Mouse (Mus musculus) myocyte (in vitro differentiated cells): ENCODE measurements around the gene Elovl6. TPM values are rescaled to one million over a fixed set of nuclear protein-coding genes. Genes with fewer than 3 reads are reported as not detected.

ENCODE experiments used
- H3K27me3 ChIP-seq: one replicate; pipeline ENCODE4 v1.6.1; 2011; ENCODE audit not compliant: control insufficient read depth, insufficient read depth, insufficient read length
- H3K36me3 ChIP-seq: one replicate; pipeline ENCODE4 v1.6.1; 2011; ENCODE audit not compliant: control insufficient read depth, insufficient read depth
- H3K4me2 ChIP-seq: one replicate; pipeline ENCODE4 v1.6.1; 2011; ENCODE audit warnings: low read depth, control low read depth
- H3K4me3 ChIP-seq: one replicate; pipeline ENCODE4 v1.5.1; 2011; ENCODE audit warnings: mild to moderate bottlenecking, control low read depth, moderate library complexity
- H3K79me2 ChIP-seq: one replicate; pipeline ENCODE4 v1.6.1; 2011; ENCODE audit not compliant: control insufficient read depth, insufficient read depth
- H3ac ChIP-seq: one replicate; pipeline ENCODE4 v1.6.1; 2011; ENCODE audit not compliant: control insufficient read depth, insufficient read length
- CEBPB ChIP-seq: IDR thresholded peaks from 2 replicates; pipeline ENCODE4 v1.6.1; 2011; ENCODE audit warnings: mild to moderate bottlenecking, moderate library complexity; ENCODE audit not compliant: poor library complexity, insufficient read depth, severe bottlenecking
- E2F4 ChIP-seq: IDR thresholded peaks from one replicate; pipeline ENCODE4 v1.6.1; 2011; ENCODE audit warnings: mild to moderate bottlenecking, control low read depth, moderate library complexity; ENCODE audit not compliant: insufficient read depth
- MAX ChIP-seq: IDR thresholded peaks from one replicate; pipeline ENCODE4 v1.6.1; 2011; ENCODE audit warnings: low read depth, mild to moderate bottlenecking, control low read depth
- MYOD1 ChIP-seq, 3 experiments: IDR thresholded peaks; one replicate each; pipeline ENCODE4 v1.6.1; 2011; ENCODE audit warnings: control low read depth in 2 of 3, low read depth in 2 of 3, mild to moderate bottlenecking in 2 of 3, moderate library complexity in 1 of 3; ENCODE audit not compliant: insufficient read length in 2 of 3, control insufficient read depth in 1 of 3
- MYOG ChIP-seq, 3 experiments: IDR thresholded peaks; one replicate each; pipeline ENCODE4 v1.6.1; 2011; ENCODE audit warnings: control low read depth in 2 of 3, low read depth in 2 of 3, mild to moderate bottlenecking in 2 of 3; ENCODE audit not compliant: insufficient read length in 2 of 3, control insufficient read depth in 1 of 3, insufficient read depth in 1 of 3
- POLR2A ChIP-seq: IDR thresholded peaks from one replicate; pipeline ENCODE4 v1.6.1; 2011; ENCODE audit warnings: low read depth, mild to moderate bottlenecking, control low read depth, moderate library complexity; ENCODE audit not compliant: insufficient read length
- POLR2AphosphoS2 ChIP-seq: IDR thresholded peaks from one replicate; pipeline ENCODE4 v1.6.1; 2011; ENCODE audit warnings: low read depth, control low read depth; ENCODE audit not compliant: insufficient read length
- REST ChIP-seq: IDR thresholded peaks from one replicate; pipeline ENCODE4 v1.6.1; 2011; ENCODE audit warnings: mild to moderate bottlenecking, control low read depth, moderate library complexity; ENCODE audit not compliant: insufficient read depth, insufficient read length
- SRF ChIP-seq: IDR thresholded peaks from one replicate; pipeline ENCODE4 v1.6.1; 2011; ENCODE audit warnings: low read depth; ENCODE audit not compliant: control insufficient read depth, insufficient read length
- TCF12 ChIP-seq: IDR thresholded peaks from one replicate; pipeline ENCODE4 v1.6.1; 2011; ENCODE audit warnings: mild to moderate bottlenecking, control low read depth; ENCODE audit not compliant: poor library complexity, insufficient read depth, severe bottlenecking
- TCF3 ChIP-seq: IDR thresholded peaks from one replicate; pipeline ENCODE4 v1.6.1; 2011; ENCODE audit warnings: low read depth, control low read depth; ENCODE audit not compliant: insufficient read length
- USF1 ChIP-seq: IDR thresholded peaks from one replicate; pipeline ENCODE4 v1.6.1; 2011; ENCODE audit warnings: low read depth, mild to moderate bottlenecking, control low read depth, moderate library complexity
- polyA plus RNA-seq: library from polyadenylated mRNA; unstranded; fragments of >200 nt; fragmentation: generic; extraction: Trizol; gene quantifications from one replicate; pipeline ENCODE4 v1.2.1, GENCODE M21; 2012; ENCODE audit warnings: missing spikeins

The Elovl6 gene
- polyA plus RNA-seq, 1 experiment, result 6.8 TPM

DNA sequence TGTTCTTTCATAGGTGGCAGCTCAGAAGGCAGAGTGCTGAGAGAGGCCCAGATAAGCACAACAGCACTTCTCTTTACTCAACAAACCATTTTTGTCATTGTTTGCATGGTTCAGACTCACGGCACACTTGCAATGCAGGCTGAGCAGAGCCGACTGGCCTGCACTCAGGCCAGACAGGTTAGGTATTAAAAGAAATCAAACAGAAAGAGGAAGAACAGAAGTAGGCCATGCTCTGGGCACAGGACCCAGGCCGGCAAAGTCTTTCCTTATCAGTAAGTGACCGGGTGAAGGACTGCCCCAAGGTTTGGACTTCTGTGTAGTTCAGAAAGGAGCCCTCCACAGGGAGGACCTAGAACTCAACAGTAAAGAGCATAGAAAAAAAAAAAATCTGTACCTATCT lies 149.7 kb downstream of the Elovl6 start:
- Histone ChIP-seq H3K27me3 (no peaks in the 10 kb centered on the region), H3K79me2 (no peaks in the 10 kb centered on the region), H3ac (no peak overlapping the region), H3K4me2 (no peak overlapping the region), H3K4me3 (no peak overlapping the region), H3K36me3 (no peaks in the 10 kb centered on the region)
- TF ChIP-seq POLR2AphosphoS2, result no peak
- no peak for TF ChIP-seq TCF12
- no peak for TF ChIP-seq E2F4
- TF ChIP-seq TCF3, result no peak
- TF ChIP-seq POLR2A, result no peak
- no peak for TF ChIP-seq USF1
- TF ChIP-seq REST, result no peak
- TF ChIP-seq SRF, result no peak
- no peak for TF ChIP-seq CEBPB
- no peak for TF ChIP-seq MYOG (IDR thresholded peaks at IDR 0.05; ENCODE audit: control insufficient read depth in 1 of 3, insufficient read depth in 1 of 3, insufficient read length in 2 of 3, low read depth in 2 of 3)
- no peak for TF ChIP-seq MAX
- no peak for TF ChIP-seq MYOD1 (IDR thresholded peaks at IDR 0.05; ENCODE audit: control insufficient read depth in 1 of 3, insufficient read length in 2 of 3, low read depth in 2 of 3)

DNA sequence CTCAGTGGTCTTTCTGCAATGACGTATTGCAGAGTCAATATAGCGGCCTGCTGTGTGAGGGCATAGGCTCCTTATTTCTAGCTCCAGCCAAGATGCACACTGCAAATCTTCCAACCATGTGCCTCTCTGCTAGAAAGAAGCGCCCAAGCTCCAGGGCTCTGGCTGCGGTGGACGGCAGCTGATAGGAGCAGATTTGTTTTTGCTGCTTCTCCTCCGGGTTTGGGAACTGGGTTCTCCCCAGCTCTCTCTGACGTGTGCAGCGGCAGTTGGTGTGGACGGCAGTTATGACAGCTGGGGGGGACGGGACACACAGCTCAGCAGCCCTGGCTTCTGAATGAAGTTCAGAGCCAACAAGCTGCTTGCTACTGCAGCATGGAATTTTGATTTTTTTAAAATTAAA lies 150.2 kb downstream of the Elovl6 start:
- Histone ChIP-seq H3K36me3 (no peaks in the 10 kb centered on the region), H3K4me2 (no peak overlapping the region), H3K79me2 (no peaks in the 10 kb centered on the region), H3ac (no peak overlapping the region), H3K4me3 (no peak overlapping the region), H3K27me3 (no peaks in the 10 kb centered on the region)
- TF ChIP-seq REST (no peak), E2F4 (no peak), POLR2AphosphoS2 (no peak), MAX (no peak), TCF3 (peak; percentile 23), MYOG (IDR thresholded peaks at IDR 0.05; ENCODE audit: control insufficient read depth in 1 of 3, insufficient read depth in 1 of 3, insufficient read length in 2 of 3, low read depth in 2 of 3) (peak in 2 of 3 experiments; percentile 55 to 85), USF1 (no peak), CEBPB (no peak), SRF (no peak), MYOD1 (IDR thresholded peaks at IDR 0.05; ENCODE audit: control insufficient read depth in 1 of 3, insufficient read length in 2 of 3, low read depth in 2 of 3) (peak in 2 of 3 experiments; percentile 68 to 71), POLR2A (no peak), TCF12 (peak; percentile 45)

DNA sequence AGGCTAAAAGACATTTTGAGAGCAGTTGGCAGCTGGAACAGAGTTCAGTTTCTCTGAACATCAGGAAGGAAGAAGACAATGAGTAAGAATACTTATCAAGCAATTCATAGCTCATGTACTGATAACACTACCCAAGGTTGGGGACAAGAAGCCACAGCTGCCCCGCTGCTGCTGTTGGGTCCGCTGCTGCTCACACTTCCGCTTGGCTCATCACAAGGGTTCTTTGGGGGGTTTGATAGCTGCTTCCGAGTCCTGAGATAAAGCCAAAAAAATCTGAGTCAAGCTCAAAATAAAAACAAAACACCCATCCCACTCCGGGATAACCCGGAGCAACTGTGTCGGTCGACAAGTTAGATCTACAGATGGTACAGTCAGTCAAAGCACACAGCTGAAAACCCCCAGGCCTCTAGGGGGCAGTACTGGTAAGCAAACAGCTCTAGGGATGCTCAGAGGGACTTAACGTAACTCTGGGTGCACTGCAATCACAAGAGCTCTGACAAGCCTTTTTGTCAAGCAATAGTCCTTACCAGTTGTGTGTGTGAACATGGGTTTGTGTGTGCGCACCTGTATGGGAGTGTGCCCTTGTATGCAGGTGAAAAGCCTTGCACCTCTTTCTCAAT lies 151.0 kb downstream of the Elovl6 start:
- Histone ChIP-seq H3K79me2 (no peaks in the 10 kb centered on the region), H3K27me3 (no peaks in the 10 kb centered on the region), H3ac (no peak overlapping the region), H3K4me3 (no peak overlapping the region), H3K36me3 (no peaks in the 10 kb centered on the region), H3K4me2 (peak overlapping the region; percentile 56)
- TF ChIP-seq POLR2AphosphoS2 (no peak), POLR2A (no peak), TCF12 (peak; percentile 32), USF1 (no peak), TCF3 (no peak), MYOG (IDR thresholded peaks at IDR 0.05; ENCODE audit: control insufficient read depth in 1 of 3, insufficient read depth in 1 of 3, insufficient read length in 2 of 3, low read depth in 2 of 3) (peak in 1 of 3 experiments; percentile 35), MAX (no peak), MYOD1 (IDR thresholded peaks at IDR 0.05; ENCODE audit: control insufficient read depth in 1 of 3, insufficient read length in 2 of 3, low read depth in 2 of 3) (peak; percentile 23 to 64 (median 56)), CEBPB (no peak), SRF (no peak), E2F4 (no peak), REST (no peak)

DNA sequence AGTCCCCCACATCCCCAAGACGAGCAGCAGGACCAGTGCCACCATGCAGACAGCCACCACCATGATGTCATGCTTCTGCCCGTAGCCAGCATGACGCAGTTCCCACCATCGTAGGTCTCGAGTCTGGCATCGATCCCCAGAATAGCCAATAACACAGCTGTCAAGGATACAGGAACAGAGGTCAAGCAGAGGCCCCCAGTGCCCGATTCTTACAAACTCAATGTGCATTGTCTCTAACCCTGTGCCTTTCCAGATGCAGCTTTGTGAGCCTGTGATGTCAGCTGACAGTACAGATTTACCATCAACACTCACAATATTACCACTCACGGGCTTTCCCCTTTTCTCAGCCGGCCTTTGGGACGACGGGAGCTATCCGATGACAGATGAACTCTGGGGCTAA lies 154.0 kb downstream of the Elovl6 start:
- Histone ChIP-seq H3ac (no peak overlapping the region), H3K4me2 (no peak overlapping the region), H3K79me2 (no peaks in the 10 kb centered on the region), H3K4me3 (no peak overlapping the region), H3K27me3 (no peaks in the 10 kb centered on the region), H3K36me3 (no peaks in the 10 kb centered on the region)
- TF ChIP-seq MAX (no peak), E2F4 (no peak), CEBPB (no peak), TCF12 (no peak), REST (no peak), POLR2AphosphoS2 (no peak), TCF3 (no peak), MYOD1 (IDR thresholded peaks at IDR 0.05; ENCODE audit: control insufficient read depth in 1 of 3, insufficient read length in 2 of 3, low read depth in 2 of 3) (no peak), USF1 (no peak), POLR2A (no peak), MYOG (IDR thresholded peaks at IDR 0.05; ENCODE audit: control insufficient read depth in 1 of 3, insufficient read depth in 1 of 3, insufficient read length in 2 of 3, low read depth in 2 of 3) (no peak), SRF (no peak)
